Mouse (Mus musculus): ENCODE results near the gene Ncl.

DNA sequence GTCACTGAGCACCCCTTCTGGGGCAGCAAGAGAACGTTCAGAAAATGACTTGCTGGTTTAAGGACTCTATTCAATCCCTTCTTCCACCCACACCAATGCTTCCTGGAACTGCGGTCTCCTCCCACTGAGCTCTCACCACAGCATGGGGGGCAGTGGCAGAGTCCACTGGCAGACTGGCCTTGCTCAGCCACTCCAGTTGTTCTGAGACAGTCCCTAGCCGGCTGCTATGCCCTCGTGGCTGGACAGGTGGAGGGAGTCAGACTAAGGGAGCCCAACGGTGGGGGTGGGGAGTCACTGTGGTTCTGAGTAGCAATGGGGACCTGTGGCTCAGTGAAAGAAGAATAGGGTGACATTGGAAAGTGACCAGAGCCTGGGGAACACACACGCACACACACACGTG is 58.5 kb downstream of the Ncl start:
- TF ChIP-seq EP300 (IDR thresholded peaks at IDR 0.05) (no peak), CTCF (IDR thresholded peaks at IDR 0.05) (no peak)
